Mouse (Mus musculus): ENCODE measurements around the gene Col24a1.

Col24a1 gene

GRCm38 (mm10) chr3:145457039-145457438 is 164.8 kb downstream of the Col24a1 start:
- DNase-seq (ENCODE audit: low read depth, low spot score): no peak

DNA sequence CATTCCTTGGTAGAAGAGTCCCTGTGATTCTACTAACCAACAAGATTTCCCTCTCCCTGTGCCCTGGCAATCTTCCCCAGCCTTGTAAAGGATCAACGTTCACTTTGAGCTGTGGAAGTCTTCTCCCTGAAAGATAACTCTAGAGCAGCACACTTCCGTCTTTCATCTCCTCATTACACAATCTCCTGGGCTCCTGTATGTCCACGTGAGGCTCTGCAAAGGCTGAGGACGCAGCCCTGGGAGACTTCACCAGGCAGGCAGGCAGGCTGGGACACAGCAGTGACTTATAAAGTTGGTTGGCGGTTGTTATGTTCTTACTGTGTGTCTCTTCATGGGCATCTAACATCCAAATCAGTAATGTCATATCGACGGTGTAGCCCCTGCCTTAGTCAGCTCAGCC is 170.1 kb downstream of the Col24a1 start:
- no peak for DNase-seq (ENCODE audit: low read depth, low spot score)

DNA sequence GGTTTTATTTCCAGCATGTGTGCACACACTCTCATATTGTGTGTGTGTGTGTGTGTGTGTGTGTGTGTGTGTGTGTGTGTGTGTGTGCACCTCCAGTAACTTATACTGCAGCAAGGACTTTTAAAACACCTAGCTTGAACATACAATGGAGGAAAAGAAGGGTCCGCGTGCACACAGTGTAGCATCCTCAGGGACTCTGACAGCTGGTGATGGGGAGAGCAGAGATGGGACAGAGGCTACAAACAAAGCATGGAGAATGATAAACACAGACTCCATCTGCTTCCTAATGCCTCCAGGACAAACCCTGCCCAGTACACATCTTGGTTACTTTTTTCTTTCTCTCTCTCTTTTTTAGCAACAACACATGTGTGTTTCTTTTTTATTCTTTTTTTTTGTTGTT is 171.5 kb downstream of the Col24a1 start:
- DNase-seq (ENCODE audit: low read depth, low spot score): no peak

- no peak for DNase-seq (ENCODE audit: low read depth, low spot score)
Measured at GRCm38 (mm10) chr3:145471094-145471493, 178.8 kb downstream of the Col24a1 start.

DNA sequence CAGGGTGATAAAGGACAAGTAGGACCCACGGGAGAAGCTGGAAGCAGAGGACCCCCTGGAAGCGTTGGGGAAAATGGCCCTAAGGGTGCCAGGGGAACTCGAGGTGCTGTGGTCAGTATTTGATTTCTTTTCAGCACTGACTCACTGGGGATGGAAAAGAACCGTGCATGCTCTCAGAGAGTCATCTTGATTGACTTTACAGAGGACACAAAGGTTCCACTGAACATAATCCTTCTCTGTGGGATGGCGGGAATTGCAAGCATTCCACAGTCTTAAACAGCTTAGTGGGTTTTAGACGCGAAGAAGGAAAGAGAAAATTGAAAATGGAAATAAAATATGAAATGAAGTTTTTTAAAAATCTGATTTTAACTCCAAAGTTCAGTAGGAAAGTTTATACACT is 181.9 kb downstream of the Col24a1 start:
- no peak for DNase-seq (ENCODE audit: low read depth, low spot score)

GRCm38 (mm10) chr3:145476634-145477033 is 184.4 kb downstream of the Col24a1 start:
- DNase-seq (ENCODE audit: low read depth, low spot score): no peak

- no peak for DNase-seq (ENCODE audit: low read depth, low spot score)
Measured at GRCm38 (mm10) chr3:145477074-145477473, 184.8 kb downstream of the Col24a1 start.

DNA sequence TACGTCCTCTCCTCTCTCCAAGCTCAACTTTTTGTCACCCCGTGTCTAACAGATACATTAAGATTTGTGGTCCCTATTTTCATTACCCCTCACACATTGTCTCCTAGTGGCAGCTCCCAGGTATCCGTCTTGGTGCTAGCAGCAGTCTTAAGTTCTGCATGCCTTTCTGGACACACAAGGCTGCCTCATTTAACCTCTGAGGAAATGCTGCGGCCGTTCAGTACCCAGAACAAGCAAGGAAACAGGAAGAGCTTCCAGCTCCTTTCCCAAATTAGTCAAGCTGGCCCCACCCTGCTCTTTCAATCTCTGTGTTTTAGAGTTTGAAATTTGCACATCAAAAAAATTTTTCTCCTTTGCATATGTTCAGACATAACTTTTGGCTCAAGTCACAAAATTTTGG is 186.2 kb downstream of the Col24a1 start:
- no peak for DNase-seq (ENCODE audit: low read depth, low spot score)

- no peak for DNase-seq (ENCODE audit: low read depth, low spot score)
Measured at GRCm38 (mm10) chr3:145490279-145490678, 198.0 kb downstream of the Col24a1 start.

DNA sequence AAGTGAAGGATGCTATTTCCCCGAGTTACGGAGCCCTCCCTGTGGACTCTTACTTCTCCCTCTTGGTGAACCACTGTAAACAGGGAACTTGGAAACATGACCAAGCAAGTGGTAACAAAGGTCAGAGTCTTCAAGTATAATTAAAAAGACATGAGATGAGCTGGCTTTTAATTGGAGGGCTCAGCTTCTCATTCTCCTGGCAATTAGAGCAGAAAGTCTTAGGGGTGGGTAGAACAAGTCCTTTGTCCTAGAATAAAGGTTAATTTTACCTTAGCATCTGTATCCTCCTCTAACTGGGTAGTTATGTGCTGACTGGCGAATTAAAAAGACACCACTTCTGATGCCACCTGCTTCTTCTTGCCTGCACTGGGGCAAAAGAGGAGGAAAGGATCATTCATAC is 199.1 kb downstream of the Col24a1 start:
- no peak for DNase-seq (ENCODE audit: low read depth, low spot score)

DNA sequence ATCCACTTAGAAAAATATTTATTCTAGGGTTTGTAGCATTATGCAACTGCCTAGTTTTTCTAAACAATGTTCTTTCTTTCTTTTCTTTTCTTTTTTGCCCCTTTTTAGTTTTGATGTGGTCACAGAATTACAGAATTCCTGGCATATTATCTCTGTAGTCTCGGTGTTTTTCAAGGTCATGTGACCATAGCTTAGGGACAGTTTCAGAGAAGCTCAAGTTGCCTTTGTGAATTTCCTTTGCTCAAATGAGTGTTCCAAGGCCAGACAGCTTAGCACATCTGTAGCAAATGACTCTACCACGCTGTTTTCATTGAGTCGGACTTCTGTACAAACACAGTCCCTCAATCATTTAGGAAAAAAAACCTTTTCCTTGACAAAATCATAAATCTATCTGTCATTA is 205.9 kb downstream of the Col24a1 start:
- DNase-seq (ENCODE audit: low read depth, low spot score): no peak

DNA sequence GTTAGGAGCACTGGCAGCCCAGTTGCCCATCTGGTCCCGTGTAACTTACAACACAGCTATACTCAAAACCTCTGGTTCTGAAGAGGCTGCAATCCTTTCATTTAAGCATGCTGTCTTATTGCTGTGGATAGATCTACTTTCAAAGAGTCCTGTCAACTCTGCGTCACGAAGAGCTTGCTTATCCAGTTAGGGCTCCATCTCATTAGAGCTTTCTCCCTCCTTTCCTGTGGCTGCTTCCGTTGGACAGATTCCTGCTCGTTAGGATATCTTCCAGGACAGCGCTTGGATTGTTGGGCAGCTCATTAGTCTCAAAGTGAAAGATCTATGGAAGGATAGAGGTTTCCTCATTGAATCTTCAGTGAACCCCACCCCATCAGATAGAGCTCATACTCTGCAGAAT is 206.6 kb downstream of the Col24a1 start:
- DNase-seq (ENCODE audit: low read depth, low spot score): no peak

DNA sequence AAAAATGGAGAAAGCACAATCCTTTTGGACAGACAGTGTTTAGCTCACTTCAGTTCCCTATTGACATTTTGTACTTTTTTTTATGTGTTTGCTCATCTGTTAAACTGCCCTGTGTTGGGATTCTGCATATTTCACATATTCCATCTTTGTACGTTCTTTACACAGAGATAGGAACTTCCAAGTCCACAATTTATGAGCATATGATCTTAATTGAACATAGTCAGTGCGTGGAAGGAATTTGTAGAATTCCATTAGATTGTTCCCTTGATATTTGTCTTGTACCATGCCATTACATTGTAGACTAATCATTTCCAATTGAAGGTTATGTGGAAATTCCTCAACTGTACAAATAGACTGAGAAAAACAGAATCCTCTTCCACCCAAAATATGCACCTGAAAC is 212.6 kb downstream of the Col24a1 start:
- no peak for DNase-seq (ENCODE audit: low read depth, low spot score)

- DNase-seq (ENCODE audit: low read depth, low spot score): no peak
Measured at GRCm38 (mm10) chr3:145508550-145508949, 216.3 kb downstream of the Col24a1 start.

GRCm38 (mm10) chr3:145514197-145514596 is 221.9 kb downstream of the Col24a1 start:
- DNase-seq (ENCODE audit: low read depth, low spot score): no peak

GRCm38 (mm10) chr3:145521528-145522080 is 229.3 kb downstream of the Col24a1 start:
- DNase-seq (ENCODE audit: low read depth, low spot score): no peak

DNA sequence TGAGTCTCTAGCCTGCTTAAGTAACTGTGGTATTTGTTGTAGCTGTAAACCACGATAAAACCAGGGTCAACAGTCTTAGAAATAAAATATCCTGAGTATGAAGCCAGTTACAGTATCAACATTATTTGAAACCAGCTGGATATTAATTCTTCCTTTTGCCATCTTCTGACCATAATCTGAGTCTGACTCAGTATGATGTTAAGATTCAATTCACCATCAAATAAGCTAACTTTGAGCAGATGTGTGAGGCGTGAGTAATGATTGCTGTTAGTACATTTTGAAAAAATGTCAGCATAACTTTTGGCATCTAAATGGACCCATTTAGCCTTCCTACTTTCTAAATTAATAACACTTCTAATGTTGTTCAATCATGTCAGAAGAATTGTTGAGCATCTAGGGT is 230.0 kb downstream of the Col24a1 start:
- DNase-seq (ENCODE audit: low read depth, low spot score): no peak

- DNase-seq (ENCODE audit: low read depth, low spot score): no peak
Measured at GRCm38 (mm10) chr3:145525266-145525665, 233.0 kb downstream of the Col24a1 start.

GRCm38 (mm10) chr3:145537870-145538269 is 245.6 kb downstream of the Col24a1 start:
- DNase-seq (ENCODE audit: low read depth, low spot score): no peak

DNA sequence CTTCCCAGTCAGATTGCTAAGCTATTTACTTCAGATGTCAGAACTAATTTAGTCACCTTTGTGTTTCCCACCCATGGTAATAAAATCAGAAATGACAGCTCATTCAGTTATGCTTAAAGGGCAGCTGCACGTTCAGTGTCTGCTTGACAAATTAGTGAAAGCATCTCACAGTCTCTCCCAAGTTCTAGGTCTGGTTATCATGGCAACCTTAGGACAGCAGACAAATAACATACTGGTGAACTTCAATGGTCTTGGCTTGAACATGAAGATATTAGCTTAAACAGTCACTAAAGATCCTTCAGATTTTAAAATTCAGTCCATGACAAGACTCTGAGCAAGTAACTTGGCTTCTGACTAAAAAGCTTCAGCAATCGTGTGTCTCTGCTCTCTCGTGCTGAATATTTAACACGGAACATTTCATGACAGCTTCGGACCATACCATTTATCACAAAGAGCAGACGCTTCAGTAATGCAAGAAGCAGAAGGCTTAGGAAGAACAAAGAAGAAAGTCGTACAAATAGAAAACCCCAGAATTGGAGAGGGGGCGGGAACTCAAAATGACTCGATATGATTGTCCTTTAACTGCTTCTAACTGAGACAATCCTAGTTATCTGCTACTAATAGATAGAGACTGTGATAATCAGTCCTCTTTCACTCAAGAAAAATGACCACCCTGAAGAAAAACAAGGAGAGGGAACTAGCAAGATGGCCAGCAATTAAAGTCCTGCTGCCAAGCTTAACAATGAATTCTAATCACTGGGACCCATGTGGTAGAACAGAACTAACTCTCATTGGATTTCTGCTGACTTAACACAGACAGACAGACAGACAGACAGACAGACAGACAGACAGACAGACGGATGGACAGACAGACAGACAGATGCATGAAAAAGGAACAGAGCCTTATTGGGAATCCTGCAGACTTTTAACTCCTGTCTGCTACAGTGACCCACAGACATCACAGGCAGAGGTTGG is 256.5 kb downstream of the Col24a1 start:
- no peak for DNase-seq (ENCODE audit: low read depth, low spot score)

GRCm38 (mm10) chr3:145550216-145550615 is 257.9 kb downstream of the Col24a1 start:
- DNase-seq (ENCODE audit: low read depth, low spot score): no peak

DNA sequence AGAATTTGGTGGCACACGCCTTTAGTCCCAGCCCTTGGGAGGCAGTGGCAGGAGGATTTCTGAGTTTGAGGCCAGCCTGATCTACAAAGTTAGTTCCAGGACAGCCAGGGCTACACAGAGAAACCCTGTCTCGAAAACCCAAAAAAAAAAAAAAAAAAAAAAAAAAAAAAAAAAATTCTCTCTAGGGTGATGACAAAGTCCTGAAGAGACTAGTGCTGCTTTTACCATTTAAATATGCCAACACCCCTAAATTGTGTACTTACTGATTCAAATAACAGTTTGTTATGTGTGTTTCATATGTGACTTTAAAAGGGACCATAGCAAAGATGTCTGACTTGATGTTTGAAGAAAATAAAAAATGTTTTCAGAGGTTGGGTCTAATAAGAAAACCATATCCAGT is 262.1 kb downstream of the Col24a1 start:
- DNase-seq (ENCODE audit: low read depth, low spot score): no peak

DNA sequence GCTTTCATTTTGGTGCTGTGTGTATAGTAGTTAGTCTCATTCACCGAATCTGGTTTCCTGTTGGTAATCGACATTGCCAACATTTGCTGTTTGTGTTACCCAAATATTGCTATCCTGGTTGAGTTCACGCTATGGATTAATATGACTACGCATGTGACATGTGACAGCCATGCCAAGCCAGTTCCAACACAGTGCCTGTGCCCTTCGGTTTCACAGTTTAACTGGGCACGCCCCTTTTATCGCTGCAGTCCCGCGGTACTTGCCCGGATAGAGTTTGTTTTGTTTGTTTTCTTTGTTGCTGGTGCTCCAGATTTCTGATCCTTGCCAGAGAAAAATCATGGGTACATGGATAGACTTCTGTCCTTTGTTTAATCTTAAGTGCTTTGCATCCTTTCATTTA is 263.9 kb downstream of the Col24a1 start:
- DNase-seq (ENCODE audit: low read depth, low spot score): no peak
